Mouse (Mus musculus): ENCODE measurements around the gene Clec4g. TPM values are rescaled to one million over a fixed set of nuclear protein-coding genes. Genes with fewer than 3 reads are reported as not detected.
"Not testable (repeated sequence)": the region's sequence is repeated elsewhere in the genome, so short reads cannot be mapped to it uniquely, and the experiment has no call there.

Clec4g gene
- 1.4 and 1.8 TPM in 2 replicates for polyA plus RNA-seq (2016; fragmentation: Nextera tagmentation; extraction: Ambion mirVana)

DNA sequence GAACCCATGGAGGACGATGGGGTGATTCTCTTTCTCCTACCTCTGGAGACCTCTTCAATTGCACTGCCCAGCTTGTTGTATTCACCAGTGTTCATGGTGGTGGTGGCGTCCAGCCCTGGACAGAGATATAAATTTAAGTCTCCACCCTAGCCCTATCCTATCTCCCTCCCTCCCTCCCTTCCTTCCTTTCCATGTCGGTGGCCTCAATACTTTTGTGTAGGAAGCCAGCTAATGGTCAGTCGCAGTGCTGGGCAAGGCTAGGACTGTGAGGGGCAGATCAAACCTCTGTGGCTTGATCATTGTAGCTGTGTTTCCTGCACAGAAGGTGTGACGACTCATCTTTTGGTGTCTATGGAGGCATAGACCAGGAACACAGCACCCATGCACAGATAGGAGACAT lies at the start of gene Clec4g:
Clec4g (minus strand) TSS at position 101 of the 400 bp plus-strand sequence.
- Histone ChIP-seq H3K9ac (no peak within 1 kb of the TSS), H3K27me3 (replicated peaks) (no peaks in the 10 kb centered on the region), H3K9me3 (replicated peaks) (no peaks in the 10 kb centered on the region), H3K4me3 (no peak within 1 kb of the TSS), H3K36me3 (no peaks in the 10 kb centered on the region), H3K4me1 (0 out of 2 replicates have a peak, but pooled peaks cover 17% of the 10 kb centered on the region), H3K27ac (no peak within 1 kb of the TSS), H3K4me2 (no peak within 1 kb of the TSS)
- 42% methylated on average over 5 of the region's 5 CpGs for WGBS (ENCODE audit: insufficient replicate concordance)
- no peak for ATAC-seq

GRCm38 (mm10) chr8:3768641-3769040 lies 48.2 kb upstream of the Clec4g start:
- 74% methylated on average over 5 of the region's 5 CpGs for WGBS (ENCODE audit: insufficient replicate concordance)
- ATAC-seq; H3K27me3 ChIP-seq (replicated peaks); H3K27ac ChIP-seq; H3K9ac ChIP-seq; H3K4me3 ChIP-seq; H3K4me1 ChIP-seq; H3K9me3 ChIP-seq (replicated peaks); H3K36me3 ChIP-seq; H3K4me2 ChIP-seq: not testable (repeated sequence)

- H3K4me1 ChIP-seq, result no peaks in the 10 kb centered on the region
- WGBS (ENCODE audit: insufficient replicate concordance), result 63% methylated on average over 18 of the region's 18 CpGs
- no peak overlapping the region for H3K9ac ChIP-seq
- H3K4me2 ChIP-seq, result no peak overlapping the region
- ATAC-seq, result peak; percentile 100
- no peaks in the 10 kb centered on the region for H3K36me3 ChIP-seq
- H3K9me3 ChIP-seq (replicated peaks), result 0 out of 2 replicates have a peak, but pooled peaks cover 3% of the 10 kb centered on the region
- H3K27me3 ChIP-seq (replicated peaks), result no peaks in the 10 kb centered on the region
- H3K27ac ChIP-seq, result no peak overlapping the region
- H3K4me3 ChIP-seq, result no peak overlapping the region
Observed at GRCm38 (mm10) chr8:3754261-3754850, 33.9 kb upstream of the Clec4g start.

DNA sequence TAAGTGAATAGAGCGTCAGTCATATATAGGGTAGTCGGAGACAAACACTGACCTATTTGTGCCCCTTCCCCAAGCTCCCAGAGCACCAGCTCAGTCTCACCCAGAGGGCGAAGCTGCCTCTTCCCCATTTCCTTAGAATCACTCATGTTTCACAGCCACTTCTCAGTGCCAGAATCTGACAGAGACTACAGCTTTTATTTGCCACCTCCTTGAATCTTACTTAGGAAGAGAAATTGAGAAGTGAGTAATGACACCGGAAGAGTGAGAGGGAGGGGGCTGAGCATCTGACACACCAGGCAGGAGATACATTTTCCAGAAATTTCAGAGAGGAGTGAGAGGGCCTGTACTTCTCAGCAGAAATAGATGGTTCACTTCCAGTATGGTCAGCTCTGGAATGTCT lies 28.3 kb upstream of the Clec4g start, which contains the start of gene Cd209a:
Cd209a (minus strand) TSS at position 224 of the 400 bp plus-strand sequence.
- H3K27me3 ChIP-seq (replicated peaks), result no peaks in the 10 kb centered on the region
- no peak within 1 kb of the TSS for H3K4me3 ChIP-seq
- 71% methylated on average over 4 of the region's 4 CpGs for WGBS (ENCODE audit: insufficient replicate concordance)
- no peaks in the 10 kb centered on the region for H3K4me1 ChIP-seq
- no peak within 1 kb of the TSS for H3K4me2 ChIP-seq
- H3K27ac ChIP-seq, result no peak within 1 kb of the TSS
- ATAC-seq, result no peak
- no peaks in the 10 kb centered on the region for H3K9me3 ChIP-seq (replicated peaks)
- no peaks in the 10 kb centered on the region for H3K36me3 ChIP-seq
- H3K9ac ChIP-seq, result no peak within 1 kb of the TSS

- Histone ChIP-seq H3K27ac (no peak overlapping the region), H3K27me3 (replicated peaks) (no peaks in the 10 kb centered on the region), H3K4me1 (peaks cover 34% of the 10 kb centered on the region), H3K9me3 (replicated peaks) (no peaks in the 10 kb centered on the region), H3K9ac (no peak overlapping the region), H3K4me2 (no peak overlapping the region), H3K4me3 (no peak overlapping the region), H3K36me3 (no peaks in the 10 kb centered on the region)
- 69% methylated on average over 2 of the region's 2 CpGs for WGBS (ENCODE audit: insufficient replicate concordance)
- ATAC-seq, result no peak
Observed at GRCm38 (mm10) chr8:3736947-3737346, 16.5 kb upstream of the Clec4g start.

DNA sequence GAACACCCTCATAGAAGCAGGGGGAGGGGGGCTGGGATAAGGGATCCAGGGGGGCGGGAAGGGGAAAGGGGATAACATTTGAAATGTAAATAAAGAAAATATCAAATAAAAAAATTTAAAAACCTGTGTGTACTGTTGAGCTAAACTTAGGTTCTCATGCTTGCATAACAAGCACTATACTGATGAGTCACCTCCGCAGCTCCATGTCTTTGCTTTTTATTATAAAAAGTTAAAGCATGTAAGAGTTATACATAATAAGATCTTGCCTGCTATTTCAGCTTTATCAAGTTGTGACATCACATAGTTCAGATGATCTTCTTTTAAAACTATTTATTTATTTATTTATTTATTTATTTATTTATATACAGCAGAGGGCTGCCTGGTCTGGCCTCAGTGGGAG lies 15.1 kb upstream of the Clec4g start:
- no peaks in the 10 kb centered on the region for H3K27me3 ChIP-seq (replicated peaks)
- no peak overlapping the region for H3K9ac ChIP-seq
- ATAC-seq, result no peak
- H3K4me1 ChIP-seq, result peaks cover 34% of the 10 kb centered on the region
- H3K4me2 ChIP-seq, result no peak overlapping the region
- no peak overlapping the region for H3K27ac ChIP-seq
- WGBS (ENCODE audit: insufficient replicate concordance), result 81% methylated on average over 2 of the region's 2 CpGs
- H3K4me3 ChIP-seq, result no peak overlapping the region
- no peaks in the 10 kb centered on the region for H3K9me3 ChIP-seq (replicated peaks)
- no peaks in the 10 kb centered on the region for H3K36me3 ChIP-seq

- WGBS (ENCODE audit: insufficient replicate concordance), result 20% methylated on average over 1 of the region's 1 CpGs
- no peak overlapping the region for H3K4me3 ChIP-seq
- peak; percentile 94 for ATAC-seq
- 0 out of 2 replicates have a peak overlapping the region, but pooled peaks have one; percentile 6 for H3K4me2 ChIP-seq
- peak overlapping the region; percentile 70 for H3K27ac ChIP-seq
- H3K9ac ChIP-seq, result no peak overlapping the region
- H3K36me3 ChIP-seq, result no peaks in the 10 kb centered on the region
- H3K9me3 ChIP-seq (replicated peaks), result no peaks in the 10 kb centered on the region
- peaks cover 35% of the 10 kb centered on the region for H3K4me1 ChIP-seq
- no peaks in the 10 kb centered on the region for H3K27me3 ChIP-seq (replicated peaks)
Observed at GRCm38 (mm10) chr8:3734084-3734483, 13.6 kb upstream of the Clec4g start.

GRCm38 (mm10) chr8:3721041-3721440 lies 590 bp upstream of the Clec4g start:
- Histone ChIP-seq H3K4me2 (no peak overlapping the region), H3K4me3 (no peak overlapping the region), H3K9ac (no peak overlapping the region), H3K36me3 (no peaks in the 10 kb centered on the region), H3K27ac (no peak overlapping the region), H3K9me3 (replicated peaks) (no peaks in the 10 kb centered on the region), H3K4me1 (0 out of 2 replicates have a peak, but pooled peaks cover 17% of the 10 kb centered on the region), H3K27me3 (replicated peaks) (no peaks in the 10 kb centered on the region)
- no peak for ATAC-seq
- 47% methylated on average over 1 of the region's 1 CpGs for WGBS (ENCODE audit: insufficient replicate concordance)

- H3K4me3 ChIP-seq, result no peak overlapping the region
- no peaks in the 10 kb centered on the region for H3K27me3 ChIP-seq (replicated peaks)
- no peak overlapping the region for H3K27ac ChIP-seq
- H3K9me3 ChIP-seq (replicated peaks), result no peaks in the 10 kb centered on the region
- WGBS (ENCODE audit: insufficient replicate concordance), result 11% methylated on average over 14 of the region's 14 CpGs
- ATAC-seq, result peak; percentile 74
- no peaks in the 10 kb centered on the region for H3K36me3 ChIP-seq
- H3K9ac ChIP-seq, result no peak overlapping the region
- H3K4me1 ChIP-seq, result 0 out of 2 replicates have a peak, but pooled peaks cover 9% of the 10 kb centered on the region
- H3K4me2 ChIP-seq, result no peak overlapping the region
Observed at GRCm38 (mm10) chr8:3718559-3718958, 1.9 kb downstream of the Clec4g start.

GRCm38 (mm10) chr8:3717321-3717954 lies 3.0 kb downstream of the Clec4g start:
- H3K9me3 ChIP-seq (replicated peaks), result no peaks in the 10 kb centered on the region
- H3K27ac ChIP-seq, result no peak overlapping the region
- no peaks in the 10 kb centered on the region for H3K36me3 ChIP-seq
- H3K27me3 ChIP-seq (replicated peaks), result no peaks in the 10 kb centered on the region
- H3K4me2 ChIP-seq, result no peak overlapping the region
- no peak for ATAC-seq
- 0 out of 2 replicates have a peak, but pooled peaks cover 3% of the 10 kb centered on the region for H3K4me1 ChIP-seq
- H3K9ac ChIP-seq, result no peak overlapping the region
- no peak overlapping the region for H3K4me3 ChIP-seq
- WGBS (ENCODE audit: insufficient replicate concordance), result 70% methylated on average over 12 of the region's 12 CpGs

DNA sequence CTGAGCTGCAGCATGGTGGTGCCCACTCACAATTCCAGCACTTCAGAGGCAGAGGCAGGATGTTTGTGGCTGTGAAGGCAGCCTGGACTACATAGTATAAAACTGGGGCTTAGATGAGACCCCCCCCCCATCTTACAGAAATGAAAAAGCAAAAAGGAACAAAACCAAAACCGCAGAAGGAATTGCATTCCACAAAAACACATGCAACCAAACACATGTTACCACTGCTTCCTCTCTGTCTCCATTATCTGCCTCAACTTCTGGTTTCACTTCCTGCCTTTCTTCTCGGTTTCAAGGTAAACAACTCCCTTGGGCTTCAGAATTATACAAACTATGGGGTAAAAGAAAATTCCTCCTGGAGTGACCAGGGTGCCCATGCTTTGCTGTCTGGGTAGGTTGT lies 8.8 kb downstream of the Clec4g start:
- Histone ChIP-seq H3K9ac (no peak overlapping the region), H3K4me1 (peaks cover 15% of the 10 kb centered on the region; the same call in 1 of the 2 replicates), H3K4me2 (no peak overlapping the region), H3K36me3 (no peaks in the 10 kb centered on the region), H3K9me3 (replicated peaks) (no peaks in the 10 kb centered on the region), H3K4me3 (no peak overlapping the region), H3K27me3 (replicated peaks) (no peaks in the 10 kb centered on the region), H3K27ac (0 out of 2 replicates have a peak overlapping the region, but pooled peaks have one; percentile 40)
- peak; percentile 24; the same call in 1 of the 2 replicates for ATAC-seq
- WGBS (ENCODE audit: insufficient replicate concordance), result 11% methylated on average over 2 of the region's 2 CpGs

DNA sequence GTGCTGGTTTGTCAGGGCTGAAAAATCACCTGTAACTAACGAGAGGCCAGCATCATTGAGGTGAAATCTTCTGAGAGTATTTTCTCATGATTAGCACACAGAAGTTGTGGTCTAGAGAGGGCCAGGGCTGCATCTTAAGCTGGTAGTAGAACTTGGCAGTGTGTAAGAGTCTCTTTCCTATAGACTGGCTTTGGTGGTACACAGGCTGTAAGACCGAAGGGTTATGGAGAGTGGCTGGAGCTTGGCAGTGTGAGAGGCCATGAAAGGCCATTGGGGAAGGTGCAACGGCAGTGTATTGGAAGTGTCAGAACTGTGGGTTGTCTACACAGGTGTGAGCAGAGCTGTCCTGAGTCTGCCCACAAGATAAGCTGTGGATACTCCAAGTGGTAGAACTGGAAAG lies 10.1 kb downstream of the Clec4g start:
- Histone ChIP-seq H3K27me3 (replicated peaks) (no peaks in the 10 kb centered on the region), H3K9ac (no peak overlapping the region), H3K36me3 (no peaks in the 10 kb centered on the region), H3K4me1 (peaks cover 15% of the 10 kb centered on the region; the same call in 1 of the 2 replicates), H3K4me3 (no peak overlapping the region), H3K4me2 (no peak overlapping the region), H3K9me3 (replicated peaks) (no peaks in the 10 kb centered on the region), H3K27ac (no peak overlapping the region)
- 58% methylated on average over 3 of the region's 3 CpGs for WGBS (ENCODE audit: insufficient replicate concordance)
- no peak for ATAC-seq
